Mouse (Mus musculus): Measurements from ENCODE around the gene Mrpl45. TPM values are rescaled to one million over a fixed set of nuclear protein-coding genes. Genes with fewer than 3 reads are reported as not detected.

Gene Mrpl45
- polyA plus RNA-seq, 1 experiment from 2014 or later: 57.2 TPM

DNA sequence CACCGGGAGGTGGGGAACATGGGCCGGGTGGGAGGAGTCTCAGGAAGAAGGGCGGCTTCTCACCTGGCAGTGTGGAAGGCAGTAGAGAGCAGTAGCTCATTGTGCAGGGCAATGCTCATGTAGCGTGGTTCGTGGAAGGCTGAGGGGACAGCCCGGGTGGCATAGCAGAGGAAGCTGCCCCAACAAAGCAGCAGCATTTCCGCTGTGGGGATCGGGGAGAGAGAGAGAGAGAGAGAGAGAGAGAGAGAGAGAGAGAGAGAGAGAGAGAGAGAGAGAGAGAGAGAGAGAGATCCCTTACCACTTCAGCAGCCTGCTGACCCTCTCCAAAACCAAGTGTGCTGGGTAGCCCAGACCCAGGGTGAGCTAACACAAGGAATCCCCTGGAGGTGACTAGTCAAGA is 27.7 kb downstream of the Mrpl45 start:
- H3K9ac ChIP-seq (ENCODE audit: low read length): no peak overlapping the region
- 47% methylated on average over 8 of the region's 8 CpGs for WGBS

GRCm38 (mm10) chr11:97343619-97344018 is 28.1 kb downstream of the Mrpl45 start:
- 26% methylated on average over 17 of the region's 17 CpGs for whole genome bisulfite sequencing
- H3K36me3 ChIP-seq (ENCODE audit: control insufficient read depth, insufficient read depth, low read length): no peaks in the 10 kb centered on the region
- ATAC-seq (ENCODE audit: insufficient number of reproducible peaks, low FRiP score, low TSS enrichment, low read depth) (no peak), DNase-seq (ENCODE audit: low spot score) (peak; percentile 50)
- peaks cover 3% of the 10 kb centered on the region; the same call in 1 of the 2 replicates for H3K4me1 ChIP-seq (ENCODE audit: control insufficient read depth, insufficient read depth, low read length)
- H3K9me3 ChIP-seq (ENCODE audit: control insufficient read depth, low read length): no peaks in the 10 kb centered on the region
- peaks cover 2% of the 10 kb centered on the region; the same call in 1 of the 2 replicates for H3K27me3 ChIP-seq (ENCODE audit: control insufficient read depth, insufficient read depth, low read length)
- no peak overlapping the region for H3K9ac ChIP-seq (ENCODE audit: low read length)
- H3K4me3 ChIP-seq (ENCODE audit: low read depth, low read length): no peak overlapping the region
- peak overlapping the region; percentile 17; the same call in 1 of the 2 replicates for H3K4me2 ChIP-seq (ENCODE audit: low read depth, severe bottlenecking)
- no peak overlapping the region for H3K27ac ChIP-seq (replicated peaks; ENCODE audit: low read depth, low read length)

More for the DNA sequence above, 27.7 kb downstream of the Mrpl45 start:
- peaks cover 5% of the 10 kb centered on the region; the same call in 1 of the 2 replicates for H3K27me3 ChIP-seq (ENCODE audit: control insufficient read depth, insufficient read depth, low read length)
- H3K4me1 ChIP-seq (ENCODE audit: control insufficient read depth, insufficient read depth, low read length): peaks cover 3% of the 10 kb centered on the region; the same call in 1 of the 2 replicates
- H3K36me3 ChIP-seq (ENCODE audit: control insufficient read depth, insufficient read depth, low read length): no peaks in the 10 kb centered on the region
- H3K9me3 ChIP-seq (ENCODE audit: control insufficient read depth, low read length): no peaks in the 10 kb centered on the region
- H3K4me2 ChIP-seq (ENCODE audit: low read depth, severe bottlenecking): no peak overlapping the region
- H3K4me3 ChIP-seq (ENCODE audit: low read depth, low read length): no peak overlapping the region
- ATAC-seq (ENCODE audit: insufficient number of reproducible peaks, low FRiP score, low TSS enrichment, low read depth): no peak
- DNase-seq (ENCODE audit: low spot score): no peak
- H3K27ac ChIP-seq (replicated peaks; ENCODE audit: low read depth, low read length): no peak overlapping the region

GRCm38 (mm10) chr11:97345446-97345845 is 29.9 kb downstream of the Mrpl45 start:
- no peak overlapping the region for H3K4me3 ChIP-seq (ENCODE audit: low read depth, low read length)
- no peak overlapping the region for H3K27ac ChIP-seq (replicated peaks; ENCODE audit: low read depth, low read length)
- 0 out of 2 replicates have a peak, but pooled peaks cover 2% of the 10 kb centered on the region for H3K27me3 ChIP-seq (ENCODE audit: control insufficient read depth, insufficient read depth, low read length)
- peaks cover 6% of the 10 kb centered on the region for H3K4me1 ChIP-seq (ENCODE audit: control insufficient read depth, insufficient read depth, low read length)
- WGBS: 68% methylated on average over 10 of the region's 10 CpGs
- no peaks in the 10 kb centered on the region for H3K36me3 ChIP-seq (ENCODE audit: control insufficient read depth, insufficient read depth, low read length)
- no peak overlapping the region for H3K4me2 ChIP-seq (ENCODE audit: low read depth, severe bottlenecking)
- no peaks in the 10 kb centered on the region for H3K9me3 ChIP-seq (ENCODE audit: control insufficient read depth, low read length)
- ATAC-seq (ENCODE audit: insufficient number of reproducible peaks, low FRiP score, low TSS enrichment, low read depth): no peak
- H3K9ac ChIP-seq (ENCODE audit: low read length): no peak overlapping the region
- DNase-seq (ENCODE audit: low spot score): no peak

DNA sequence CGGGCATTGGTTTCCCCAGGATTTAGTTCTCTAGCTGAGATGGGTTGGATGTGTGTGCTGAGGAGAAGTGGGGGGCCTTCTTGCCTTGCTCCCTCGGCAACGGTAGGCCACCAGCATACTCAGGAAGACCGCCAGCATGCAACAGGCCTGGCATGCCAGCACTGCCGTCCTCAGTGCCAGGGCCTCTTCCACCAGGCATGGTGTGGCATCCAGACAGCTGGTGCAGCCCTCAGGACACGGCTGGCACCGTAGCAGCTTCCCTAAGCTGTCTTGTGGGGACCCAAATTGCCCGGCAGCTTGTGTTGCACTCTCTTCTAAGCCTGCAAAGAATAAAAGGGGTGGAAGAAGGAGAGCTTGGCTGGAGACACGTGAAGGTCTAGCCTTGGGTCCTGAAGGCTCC is 30.9 kb downstream of the Mrpl45 start:
- Histone ChIP-seq H3K9me3 (ENCODE audit: control insufficient read depth, low read length) (no peaks in the 10 kb centered on the region), H3K27ac (replicated peaks; ENCODE audit: low read depth, low read length) (no peak overlapping the region), H3K9ac (ENCODE audit: low read length) (no peak overlapping the region), H3K4me2 (ENCODE audit: low read depth, severe bottlenecking) (no peak overlapping the region), H3K4me1 (ENCODE audit: control insufficient read depth, insufficient read depth, low read length) (peaks cover 6% of the 10 kb centered on the region), H3K27me3 (ENCODE audit: control insufficient read depth, insufficient read depth, low read length) (0 out of 2 replicates have a peak, but pooled peaks cover 2% of the 10 kb centered on the region), H3K36me3 (ENCODE audit: control insufficient read depth, insufficient read depth, low read length) (no peaks in the 10 kb centered on the region), H3K4me3 (ENCODE audit: low read depth, low read length) (no peak overlapping the region)
- WGBS: 89% methylated on average over 9 of the region's 9 CpGs
- no peak for ATAC-seq (ENCODE audit: insufficient number of reproducible peaks, low FRiP score, low TSS enrichment, low read depth)
- DNase-seq (ENCODE audit: low spot score): no peak

GRCm38 (mm10) chr11:97347291-97347690 is 31.8 kb downstream of the Mrpl45 start:
- Histone ChIP-seq H3K4me1 (ENCODE audit: control insufficient read depth, insufficient read depth, low read length) (peaks cover 6% of the 10 kb centered on the region), H3K4me3 (ENCODE audit: low read depth, low read length) (no peak overlapping the region), H3K9ac (ENCODE audit: low read length) (no peak overlapping the region), H3K27me3 (ENCODE audit: control insufficient read depth, insufficient read depth, low read length) (0 out of 2 replicates have a peak, but pooled peaks cover 2% of the 10 kb centered on the region), H3K36me3 (ENCODE audit: control insufficient read depth, insufficient read depth, low read length) (no peaks in the 10 kb centered on the region), H3K4me2 (ENCODE audit: low read depth, severe bottlenecking) (no peak overlapping the region), H3K27ac (replicated peaks; ENCODE audit: low read depth, low read length) (no peak overlapping the region), H3K9me3 (ENCODE audit: control insufficient read depth, low read length) (no peaks in the 10 kb centered on the region)
- ATAC-seq (ENCODE audit: insufficient number of reproducible peaks, low FRiP score, low TSS enrichment, low read depth): no peak
- no peak for DNase-seq (ENCODE audit: low spot score)
- WGBS: 84% methylated on average over 9 of the region's 9 CpGs

DNA sequence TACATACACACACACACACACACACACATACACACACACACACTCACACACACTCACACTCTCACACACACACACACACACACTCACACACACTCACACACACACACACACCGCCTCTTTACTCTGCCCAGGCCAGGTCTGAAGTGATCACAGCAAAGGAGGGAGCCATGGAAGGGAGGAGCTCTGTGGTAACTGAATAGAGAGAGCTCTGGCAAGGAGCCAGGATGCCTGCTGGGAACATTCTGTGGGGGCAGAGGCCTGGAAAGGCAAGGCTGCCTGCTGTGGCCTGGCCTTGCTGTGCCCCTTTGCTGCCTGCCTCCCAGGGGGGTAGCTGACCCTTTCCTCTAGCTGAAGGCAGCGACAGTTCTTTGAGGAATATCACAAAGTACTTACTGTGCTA is 34.5 kb downstream of the Mrpl45 start:
- Histone ChIP-seq H3K4me1 (ENCODE audit: control insufficient read depth, insufficient read depth, low read length) (peaks cover 3% of the 10 kb centered on the region; the same call in 1 of the 2 replicates), H3K9me3 (ENCODE audit: control insufficient read depth, low read length) (no peaks in the 10 kb centered on the region), H3K36me3 (ENCODE audit: control insufficient read depth, insufficient read depth, low read length) (no peaks in the 10 kb centered on the region), H3K9ac (ENCODE audit: low read length) (no peak overlapping the region), H3K27me3 (ENCODE audit: control insufficient read depth, insufficient read depth, low read length) (no peaks in the 10 kb centered on the region), H3K27ac (replicated peaks; ENCODE audit: low read depth, low read length) (no peak overlapping the region), H3K4me3 (ENCODE audit: low read depth, low read length) (no peak overlapping the region), H3K4me2 (ENCODE audit: low read depth, severe bottlenecking) (no peak overlapping the region)
- ATAC-seq (ENCODE audit: insufficient number of reproducible peaks, low FRiP score, low TSS enrichment, low read depth) (no peak), DNase-seq (ENCODE audit: low spot score) (peak; percentile 54)
- WGBS: 40% methylated on average over 2 of the region's 2 CpGs

DNA sequence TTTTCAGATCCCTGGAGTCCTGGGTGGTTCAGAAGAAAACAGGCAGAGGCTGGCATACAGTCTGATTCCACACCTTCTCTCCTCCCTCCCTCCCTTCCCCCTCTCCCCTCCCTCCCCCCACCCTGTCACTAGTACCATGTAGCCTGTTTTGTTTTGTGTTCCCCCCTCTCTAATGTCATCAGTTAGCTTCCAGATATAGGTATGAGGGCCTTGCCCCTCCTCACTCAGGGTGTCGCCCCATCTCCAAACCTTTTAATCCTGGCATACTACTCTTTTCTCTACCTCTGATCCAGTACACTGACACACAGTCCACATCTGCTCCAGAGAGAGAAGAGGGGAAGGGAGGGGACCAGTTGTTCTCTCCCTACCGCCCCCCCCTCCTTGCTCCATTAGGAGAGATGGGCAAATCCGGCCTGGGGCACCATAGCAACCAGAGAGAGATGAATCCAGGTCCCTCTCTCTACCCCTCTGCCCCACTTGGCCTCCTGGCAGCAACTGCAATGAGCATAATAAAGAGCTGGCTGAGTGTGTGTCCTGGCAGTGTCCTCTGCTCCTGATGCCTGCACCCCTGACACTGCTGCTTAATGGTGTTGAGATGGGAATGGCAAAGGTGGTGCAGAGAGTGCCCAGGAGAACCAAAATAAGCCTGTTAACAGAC is 36.6 kb downstream of the Mrpl45 start, which contains the start of gene Gpr179:
Gene Gpr179, minus strand, starts transcription at position 51 of the 658 bp plus-strand sequence.
- ATAC-seq (ENCODE audit: insufficient number of reproducible peaks, low FRiP score, low TSS enrichment, low read depth) (no peak), DNase-seq (ENCODE audit: low spot score) (no peak)
- Histone ChIP-seq H3K4me3 (ENCODE audit: low read depth, low read length) (no peak within 1 kb of the TSS), H3K36me3 (ENCODE audit: control insufficient read depth, insufficient read depth, low read length) (no peaks in the 10 kb centered on the region), H3K27ac (replicated peaks; ENCODE audit: low read depth, low read length) (no peak within 1 kb of the TSS), H3K27me3 (ENCODE audit: control insufficient read depth, insufficient read depth, low read length) (no peaks in the 10 kb centered on the region), H3K4me2 (ENCODE audit: low read depth, severe bottlenecking) (no peak within 1 kb of the TSS), H3K9ac (ENCODE audit: low read length) (no peak within 1 kb of the TSS), H3K4me1 (ENCODE audit: control insufficient read depth, insufficient read depth, low read length) (peaks cover 3% of the 10 kb centered on the region; the same call in 1 of the 2 replicates), H3K9me3 (ENCODE audit: control insufficient read depth, low read length) (no peaks in the 10 kb centered on the region)
- WGBS: 72% methylated on average over 3 of the region's 3 CpGs

GRCm38 (mm10) chr11:97352935-97353597 is 37.5 kb downstream of the Mrpl45 start:
- Histone ChIP-seq H3K27ac (replicated peaks; ENCODE audit: low read depth, low read length) (no peak overlapping the region), H3K4me1 (ENCODE audit: control insufficient read depth, insufficient read depth, low read length) (peaks cover 3% of the 10 kb centered on the region; the same call in 1 of the 2 replicates), H3K27me3 (ENCODE audit: control insufficient read depth, insufficient read depth, low read length) (no peaks in the 10 kb centered on the region), H3K4me3 (ENCODE audit: low read depth, low read length) (no peak overlapping the region), H3K36me3 (ENCODE audit: control insufficient read depth, insufficient read depth, low read length) (no peaks in the 10 kb centered on the region), H3K4me2 (ENCODE audit: low read depth, severe bottlenecking) (no peak overlapping the region), H3K9ac (ENCODE audit: low read length) (no peak overlapping the region), H3K9me3 (ENCODE audit: control insufficient read depth, low read length) (no peaks in the 10 kb centered on the region)
- 70% methylated on average over 4 of the region's 4 CpGs for WGBS
- DNase-seq (ENCODE audit: low spot score): no peak
- no peak for ATAC-seq (ENCODE audit: insufficient number of reproducible peaks, low FRiP score, low TSS enrichment, low read depth)
